Mouse (Mus musculus) adrenal gland, postnatal 14 days (tissue): ENCODE data around the gene Ldb2. TPM values are rescaled to one million over a fixed set of nuclear protein-coding genes. Genes with fewer than 3 reads are reported as not detected.

Source experiments
- DNase-seq: peaks from one replicate; pipeline ENCODE4 v3.0.0; 2021; ENCODE audit warnings: mixed read lengths
- total RNA-seq: library from RNA; stranded (reverse); gene quantifications from 2 replicates; pipeline ENCODE4 v1.2.3, GENCODE M21; 2021

Gene Ldb2
- total RNA-seq, 1 experiment from 2014 or later = 33.2 TPM

DNA sequence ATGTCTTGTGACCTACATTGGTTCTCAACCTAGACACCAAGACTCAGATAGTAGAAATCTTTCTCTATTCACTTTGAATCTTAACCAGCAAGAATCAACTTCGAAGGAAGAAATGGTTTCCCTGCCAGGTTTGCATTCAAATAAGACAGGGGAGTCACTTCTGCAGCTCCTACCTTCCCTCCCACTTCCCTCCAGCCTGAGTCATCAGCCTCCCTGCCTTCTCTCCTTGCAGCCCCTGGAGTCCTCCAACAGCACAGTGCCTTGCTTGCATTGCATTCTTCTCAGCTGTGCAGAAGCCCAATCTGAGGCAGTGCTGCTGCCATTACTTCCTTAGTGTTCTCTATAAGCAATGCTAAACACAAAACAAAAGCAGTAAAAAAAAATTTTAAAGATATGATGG lies 79.6 kb downstream of the Ldb2 start:
- DNase-seq = no peak

GRCm38 (mm10) chr5:44714508-44714907 lies 85.0 kb downstream of the Ldb2 start:
- DNase-seq = no peak

GRCm38 (mm10) chr5:44713181-44713789 lies 86.2 kb downstream of the Ldb2 start:
- DNase-seq = no peak

DNA sequence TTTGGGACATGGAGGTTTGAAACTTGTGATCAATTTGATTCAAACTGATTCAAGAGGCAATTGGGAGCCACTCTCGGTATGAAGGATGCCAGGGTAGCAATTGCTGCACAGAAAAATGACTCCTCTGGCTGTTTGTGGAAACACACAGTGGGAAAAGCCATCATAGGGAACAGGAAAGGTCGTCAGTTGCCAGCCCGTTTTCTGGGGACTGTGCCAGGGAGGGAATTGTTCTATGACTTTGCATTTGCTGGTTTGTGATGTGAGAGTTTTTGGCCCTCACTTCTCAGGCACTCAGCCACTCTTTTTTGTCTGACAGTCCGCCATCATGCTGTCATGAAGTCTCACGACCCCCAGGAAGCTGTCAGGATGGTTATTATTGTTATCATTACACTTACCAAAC lies 88.3 kb downstream of the Ldb2 start:
- DNase-seq = peak; percentile 55

DNA sequence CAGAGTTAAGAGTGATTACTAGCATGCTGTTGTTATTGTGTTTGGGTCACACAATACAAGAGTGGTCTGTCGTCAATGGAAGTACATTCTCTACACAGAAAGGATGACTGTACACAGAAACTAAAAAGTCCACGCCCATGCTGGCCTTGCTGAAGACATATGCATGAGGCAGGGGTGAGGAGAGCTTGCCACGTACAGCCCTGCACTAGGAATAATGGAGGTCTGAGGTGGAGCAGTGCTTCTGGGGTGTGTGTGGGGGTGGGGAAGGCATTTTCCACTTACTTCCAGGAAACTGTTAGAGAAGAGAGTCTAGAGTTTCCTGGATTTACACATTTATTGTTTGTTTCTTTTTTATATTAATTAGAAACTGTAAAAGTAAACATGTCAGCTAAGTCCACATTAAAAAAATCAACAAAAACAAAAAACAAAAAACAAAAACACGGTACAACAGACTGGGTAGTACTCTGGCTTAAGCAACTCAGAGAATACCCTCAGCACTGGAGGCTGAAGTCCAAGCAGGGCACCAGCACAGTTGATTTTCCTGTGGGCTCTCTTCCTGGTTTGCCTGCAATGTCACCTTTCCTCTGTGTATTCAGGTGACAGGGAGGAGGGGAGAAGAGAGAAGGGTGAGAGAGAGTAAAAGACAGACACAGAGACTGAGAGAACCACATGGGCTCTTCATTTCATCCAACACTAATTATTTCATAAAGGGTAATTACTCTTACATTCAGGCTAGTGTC lies 89.2 kb downstream of the Ldb2 start:
- DNase-seq = no peak

DNA sequence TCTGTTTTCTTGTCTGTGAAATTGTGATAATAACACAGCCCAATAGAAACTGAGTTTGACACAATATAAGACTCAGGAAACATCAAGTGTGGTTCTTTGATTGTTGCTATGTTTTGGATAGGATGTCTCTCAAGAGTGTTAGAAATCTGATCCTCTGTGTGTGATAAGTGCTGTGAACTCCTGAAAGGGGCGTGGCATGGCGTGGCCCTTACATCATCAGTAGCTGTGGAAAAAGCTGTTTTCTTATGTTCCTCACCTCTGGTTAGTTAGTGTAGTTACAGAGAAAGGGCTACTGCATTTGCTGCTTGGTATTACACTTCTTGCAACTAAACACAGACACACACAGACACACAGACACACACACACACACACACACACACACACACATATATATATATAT lies 90.2 kb downstream of the Ldb2 start:
- no peak for DNase-seq

DNA sequence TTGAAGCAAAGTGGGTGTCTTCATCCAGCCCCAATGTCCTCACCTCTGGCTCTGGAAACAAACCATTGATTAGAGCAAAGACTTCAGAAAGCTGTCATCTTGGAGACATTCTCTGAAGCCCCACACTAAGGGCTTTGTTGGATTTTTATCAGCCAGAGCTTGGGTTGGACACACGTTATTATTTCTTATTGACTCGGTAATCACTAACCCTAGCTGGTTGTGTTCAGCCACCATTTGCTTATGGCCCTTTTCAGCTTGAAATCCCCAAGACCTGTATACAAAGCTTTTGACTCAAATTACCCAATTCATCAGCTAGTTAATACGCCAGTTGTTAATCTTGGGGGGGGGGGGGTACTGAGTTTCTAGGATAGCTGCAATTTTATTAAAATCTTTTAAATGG lies 91.5 kb downstream of the Ldb2 start:
- no peak for DNase-seq

DNA sequence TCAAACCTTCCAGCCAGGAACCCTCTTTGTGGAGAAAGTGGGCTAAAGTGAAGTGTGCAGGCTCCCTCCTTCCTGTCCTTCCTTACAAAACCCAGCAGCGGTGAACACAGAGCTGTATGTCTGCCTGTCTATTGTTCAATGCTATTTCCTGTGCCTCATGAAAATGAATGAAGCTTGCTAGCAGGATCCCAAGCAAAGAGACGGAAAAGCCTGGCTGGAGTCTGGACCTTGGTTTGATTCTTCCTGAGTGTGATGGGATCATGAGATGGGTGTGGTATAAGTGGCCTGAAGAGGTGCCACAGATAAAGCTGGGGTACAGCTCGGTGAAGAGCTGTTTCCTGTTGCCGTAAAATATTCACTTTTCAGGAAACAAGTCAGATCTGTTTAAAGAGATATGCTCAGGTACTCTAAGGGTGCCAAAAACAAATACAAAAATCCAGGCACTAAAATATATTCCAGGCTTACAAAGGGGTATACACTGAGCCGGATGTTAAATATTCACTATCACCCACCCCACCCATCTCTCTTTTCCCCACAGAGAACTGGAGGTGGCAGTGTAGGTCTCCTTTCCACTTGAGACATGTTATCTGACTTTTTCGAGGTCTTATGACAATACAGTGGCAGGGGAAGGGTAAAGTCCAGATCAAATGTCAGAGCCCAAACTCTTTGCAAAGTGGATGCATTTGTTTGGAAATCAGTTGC lies 92.3 kb downstream of the Ldb2 start:
- peak; percentile 32 for DNase-seq

DNA sequence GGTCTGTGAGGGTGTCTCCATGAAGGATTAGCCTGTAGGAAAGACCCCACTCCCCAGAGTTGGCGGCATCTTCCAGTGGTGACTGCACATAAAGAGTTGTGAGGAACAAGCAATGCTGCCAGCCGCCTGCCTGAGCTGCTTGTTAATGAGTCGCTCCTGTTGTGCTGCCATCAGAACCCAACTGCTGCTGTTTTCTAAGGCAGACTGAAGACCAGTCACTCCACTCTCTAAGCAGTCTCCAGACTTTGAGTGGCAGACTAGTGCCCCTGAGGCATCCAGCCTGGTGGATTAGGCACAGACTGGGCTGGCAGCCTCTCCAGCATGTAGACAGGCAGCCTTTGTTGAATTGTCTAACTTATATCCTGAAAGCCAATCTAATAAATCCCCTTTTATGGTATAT lies 101.5 kb downstream of the Ldb2 start:
- DNase-seq = no peak

GRCm38 (mm10) chr5:44696548-44696947 lies 102.9 kb downstream of the Ldb2 start:
- DNase-seq = no peak

GRCm38 (mm10) chr5:44693674-44694073 lies 105.8 kb downstream of the Ldb2 start:
- no peak for DNase-seq

DNA sequence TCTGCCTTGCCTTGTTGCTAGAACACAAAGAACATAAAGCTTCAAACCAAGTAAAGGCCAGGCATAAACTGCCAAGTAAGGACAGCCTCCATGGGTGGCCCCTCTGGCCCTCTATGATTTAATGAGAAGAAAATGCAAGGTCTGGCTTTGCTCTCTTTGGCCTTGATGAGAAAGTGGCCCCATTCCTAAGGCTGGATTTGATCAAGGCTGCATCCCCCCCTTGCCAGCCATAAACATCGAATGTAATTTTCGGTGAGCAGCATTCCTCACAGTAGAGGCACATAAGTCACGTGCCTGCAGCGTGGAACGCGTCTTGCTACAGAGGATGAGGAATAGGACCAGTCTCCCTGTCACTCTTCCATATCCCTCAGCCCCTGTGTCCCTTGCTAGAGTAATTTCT lies 113.1 kb downstream of the Ldb2 start:
- peak; percentile 39 for DNase-seq

DNA sequence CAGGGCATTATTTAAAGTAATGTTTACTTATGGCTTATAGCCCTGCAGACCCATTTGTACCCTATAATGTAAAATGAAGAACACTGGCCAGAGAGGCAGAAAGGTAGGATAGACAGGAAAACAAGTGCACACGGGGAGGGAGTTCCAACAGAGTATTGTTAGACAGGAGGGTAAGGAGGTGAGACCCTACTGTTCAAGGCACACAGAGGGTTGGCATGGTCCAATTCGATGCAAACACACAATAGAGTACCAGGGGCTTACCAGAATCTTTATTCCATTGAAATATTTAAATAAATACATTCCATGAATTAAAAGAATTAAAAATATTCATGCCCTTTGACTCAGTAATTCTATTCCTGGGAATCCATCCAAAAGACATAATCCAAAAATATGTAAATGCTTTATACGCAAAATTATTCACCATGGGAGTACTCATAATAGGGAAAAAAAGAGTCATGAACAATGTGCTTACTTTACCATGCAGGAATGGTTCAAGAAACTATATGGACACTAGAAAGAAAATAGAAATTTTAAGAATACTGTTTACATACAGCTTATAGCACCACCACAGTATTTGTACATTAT lies 118.3 kb downstream of the Ldb2 start:
- no peak for DNase-seq

DNA sequence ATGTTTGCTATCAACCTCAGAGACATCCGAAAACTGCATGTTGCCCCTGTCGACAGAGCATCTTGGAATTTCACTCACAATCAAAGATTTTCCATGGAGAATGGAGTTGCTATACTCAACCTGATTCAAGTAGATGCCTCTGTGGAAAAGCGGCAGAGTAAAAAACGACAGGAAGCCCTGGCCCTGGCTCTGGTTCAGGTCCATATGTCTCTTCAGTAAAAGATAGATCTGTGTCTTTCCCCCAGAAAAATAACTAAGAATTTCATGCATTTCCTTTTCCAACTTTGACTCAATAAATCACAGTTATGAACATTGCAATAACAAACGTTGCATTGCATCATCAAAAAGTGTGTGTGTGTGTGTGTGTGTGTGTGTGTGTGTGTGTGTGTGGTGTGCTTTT lies 121.7 kb downstream of the Ldb2 start:
- no peak for DNase-seq

DNA sequence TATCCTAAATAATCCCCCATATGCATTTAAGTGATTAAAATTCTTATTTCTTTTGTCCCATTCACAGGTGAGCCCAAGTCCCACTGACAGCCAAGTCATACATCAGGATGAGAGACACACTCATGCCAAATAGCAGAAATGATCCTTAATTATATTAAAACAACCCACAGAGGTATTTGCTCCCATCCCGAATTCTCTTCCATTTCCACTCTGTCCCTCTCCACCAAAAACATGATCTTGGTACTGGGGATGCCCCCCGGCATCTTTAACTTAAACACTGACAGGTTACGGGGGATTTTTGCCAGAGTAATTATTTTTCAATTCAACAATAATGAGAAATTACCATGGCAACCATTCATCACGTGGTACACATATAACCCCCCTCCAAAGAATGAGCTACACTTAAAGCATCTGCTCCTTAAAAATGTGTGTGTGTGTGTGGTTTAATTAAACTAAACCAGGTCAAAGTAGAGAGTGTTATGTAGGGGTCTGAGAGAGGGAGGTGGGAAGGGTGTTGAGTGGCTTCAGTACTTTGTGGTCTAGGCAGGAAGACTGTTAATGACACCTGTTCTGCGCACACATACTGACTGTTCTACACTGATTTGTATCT lies 123.2 kb downstream of the Ldb2 start:
- no peak for DNase-seq

- no peak for DNase-seq
These were observed 129.1 kb downstream of the Ldb2 start for GRCm38 (mm10) chr5:44670336-44670735.

DNA sequence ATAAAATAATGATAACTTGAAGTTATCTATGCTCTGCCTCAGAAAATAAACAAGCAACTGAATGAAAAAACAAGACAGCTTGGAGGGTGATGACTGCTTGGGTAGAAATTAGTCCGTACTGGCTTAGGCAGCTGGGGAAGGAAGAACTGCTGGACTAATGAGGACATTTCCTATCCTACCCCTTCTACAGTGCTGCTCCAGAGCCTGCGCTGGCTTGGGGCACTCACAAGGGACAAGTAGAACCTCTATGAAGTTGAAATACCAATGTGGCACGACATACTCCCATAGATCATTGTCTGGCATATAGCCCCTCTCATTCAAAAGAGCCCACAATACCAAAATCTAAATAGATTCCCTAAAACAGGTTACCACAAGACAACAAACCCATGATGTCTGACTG lies 131.6 kb downstream of the Ldb2 start:
- DNase-seq = no peak

DNA sequence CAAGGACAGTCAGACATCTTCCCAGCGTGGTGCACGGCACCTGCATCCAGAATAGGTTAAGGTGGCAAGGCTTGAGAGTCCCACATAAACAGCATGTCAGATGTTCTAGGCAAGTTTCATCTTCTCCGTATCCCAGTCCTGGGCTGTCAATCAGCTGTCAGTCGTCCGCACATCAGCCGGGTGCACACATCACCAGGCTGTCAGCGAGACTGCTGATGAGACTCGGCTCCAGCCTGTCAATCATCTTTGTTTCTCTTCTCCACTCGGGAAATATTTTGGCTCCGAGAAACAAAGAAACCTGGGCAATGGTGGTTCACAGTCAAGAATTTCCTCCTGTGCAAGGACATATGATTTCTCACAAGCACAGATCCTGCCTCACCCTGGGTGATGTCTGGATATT lies 132.1 kb downstream of the Ldb2 start:
- no peak for DNase-seq

- no peak for DNase-seq
These were observed 139.8 kb downstream of the Ldb2 start for GRCm38 (mm10) chr5:44659651-44660050.

- peak; percentile 15 for DNase-seq
These were observed 142.8 kb downstream of the Ldb2 start for GRCm38 (mm10) chr5:44656707-44657106.

DNA sequence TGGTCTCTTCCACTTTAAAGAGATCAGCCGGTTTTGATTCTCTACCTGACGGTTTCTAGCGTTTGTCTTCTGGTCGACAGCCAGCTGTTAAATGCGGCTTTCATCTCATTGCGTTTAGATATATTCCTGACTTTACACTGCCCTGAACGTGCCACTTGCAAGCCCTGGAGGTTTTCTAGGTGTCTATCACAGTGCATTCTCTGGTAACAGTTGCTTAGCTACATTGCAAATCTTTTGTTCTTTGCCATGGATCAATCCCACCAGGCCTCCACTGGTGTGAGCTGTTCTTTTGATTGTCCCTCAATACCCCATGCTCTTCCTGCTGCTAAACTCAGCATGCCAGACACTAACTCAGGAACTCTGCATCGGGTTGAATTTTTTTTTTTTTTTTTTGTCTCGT lies 145.1 kb downstream of the Ldb2 start:
- DNase-seq = no peak

DNA sequence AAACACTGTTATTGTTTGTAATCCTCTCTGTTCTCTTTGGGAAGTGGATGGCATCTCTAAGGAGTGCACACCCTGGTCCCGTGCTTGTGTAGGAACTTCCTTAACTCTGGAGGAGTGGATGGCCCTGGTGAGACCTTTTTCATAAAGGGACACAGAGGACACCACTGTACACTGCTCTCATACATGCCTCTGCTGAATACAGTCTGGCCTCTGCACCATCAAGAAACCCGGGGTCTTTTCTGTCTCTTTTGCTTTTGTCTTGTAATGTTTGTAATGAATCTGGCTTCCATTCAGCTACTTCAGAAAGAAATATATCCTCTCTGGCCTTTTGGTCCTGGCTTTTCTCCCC lies 152.7 kb downstream of the Ldb2 start:
- DNase-seq = no peak
